ENCODE assay signal across 26 mouse cellular contexts in genomic region chr2:115460882-115461151, GRCm38 (mm10).
DNase-seq lines count a peak whose midpoint lies in the region; ATAC-seq and TF ChIP-seq lines count a peak whose summit lies in the region.
"Had no signal": no experiment of that assay in that cellular context is flagged by ENCODE, and none has a peak within 500 bp of the region (broad histone marks: within the 10 kb centered on the region; RNA-seq: fewer than 3 reads in every experiment).

No protein-coding gene starts in this region.

- peak overlapping the region; percentile 46; the same call in 1 of the 2 replicates for H3K27ac ChIP-seq in forebrain, embryonic 11.5 days (ENCODE audit: low read depth, low read length)
- no peak overlapping the region for H3K27ac ChIP-seq in forebrain, postnatal 0 days (ENCODE audit: low read depth, low read length)
- H3K27ac ChIP-seq in midbrain, embryonic 13.5 days: no peak overlapping the region
- no peak overlapping the region for H3K27ac ChIP-seq in midbrain, embryonic 11.5 days (ENCODE audit: low read depth, low read length)
- H3K27ac ChIP-seq in hindbrain, embryonic 15.5 days (replicated peaks): no peak overlapping the region
- H3K27ac ChIP-seq: embryonic facial prominence, embryonic 12.5 days; heart, embryonic 15.5 days; intestine, embryonic 15.5 days; midbrain, embryonic 12.5 days had no signal

- peaks cover 5% of the 10 kb centered on the region; the same call in 1 of the 2 replicates for H3K4me1 ChIP-seq in forebrain, embryonic 11.5 days (replicated peaks; ENCODE audit: control insufficient read depth, insufficient read depth, low read length)
- H3K4me1 ChIP-seq in forebrain, postnatal 0 days (ENCODE audit: insufficient read depth): no peaks in the 10 kb centered on the region
- H3K4me1 ChIP-seq in midbrain, embryonic 13.5 days (replicated peaks): 0 out of 2 replicates have a peak, but pooled peaks cover 11% of the 10 kb centered on the region
- H3K4me1 ChIP-seq in midbrain, embryonic 11.5 days (ENCODE audit: control insufficient read depth, insufficient read depth, low read length): peaks cover 4% of the 10 kb centered on the region
- H3K4me1 ChIP-seq in hindbrain, embryonic 15.5 days (replicated peaks): no peaks in the 10 kb centered on the region
- H3K4me1 ChIP-seq: heart, embryonic 15.5 days; intestine, embryonic 15.5 days had no signal

- peak; percentile 80; the same call in 1 of the 2 replicates for ATAC-seq in forebrain, embryonic 11.5 days (replicated peaks; ENCODE audit: low FRiP score)
- no peak for ATAC-seq in forebrain, postnatal 0 days
- ATAC-seq in midbrain, embryonic 13.5 days: peak; percentile 69
- ATAC-seq in midbrain, embryonic 11.5 days (ENCODE audit: low FRiP score): no peak; the same call in 1 of the 2 replicates
- ATAC-seq in hindbrain, embryonic 15.5 days (ENCODE audit: low FRiP score, low read depth): 0 out of 2 replicates have a peak, but pooled peaks have one; percentile 34
- ATAC-seq: liver, postnatal 0 days had no signal

- H3K9me3 ChIP-seq in forebrain, embryonic 11.5 days (ENCODE audit: control insufficient read depth, low read length): no peaks in the 10 kb centered on the region; the same call in 1 of the 2 replicates
- no peaks in the 10 kb centered on the region for H3K9me3 ChIP-seq in forebrain, postnatal 0 days (ENCODE audit: low read length)
- no peaks in the 10 kb centered on the region for H3K9me3 ChIP-seq in midbrain, embryonic 13.5 days
- H3K9me3 ChIP-seq in midbrain, embryonic 11.5 days (ENCODE audit: control insufficient read depth, low read length): no peaks in the 10 kb centered on the region
- no peaks in the 10 kb centered on the region for H3K9me3 ChIP-seq in hindbrain, embryonic 15.5 days
- H3K9me3 ChIP-seq: embryonic facial prominence, embryonic 12.5 days; heart, embryonic 15.5 days; intestine, embryonic 15.5 days; midbrain, embryonic 12.5 days had no signal

- no peaks in the 10 kb centered on the region for H3K36me3 ChIP-seq in forebrain, embryonic 11.5 days (ENCODE audit: control insufficient read depth, insufficient read depth, low read length)
- no peaks in the 10 kb centered on the region for H3K36me3 ChIP-seq in forebrain, postnatal 0 days (ENCODE audit: insufficient read depth)
- H3K36me3 ChIP-seq in midbrain, embryonic 13.5 days: no peaks in the 10 kb centered on the region
- no peaks in the 10 kb centered on the region for H3K36me3 ChIP-seq in midbrain, embryonic 11.5 days (ENCODE audit: control insufficient read depth, insufficient read depth, low read length)
- no peaks in the 10 kb centered on the region for H3K36me3 ChIP-seq in hindbrain, embryonic 15.5 days
- H3K36me3 ChIP-seq: embryonic facial prominence, embryonic 12.5 days; heart, embryonic 15.5 days; intestine, embryonic 15.5 days; midbrain, embryonic 12.5 days had no signal

- DNase-seq in forebrain, embryonic 11.5 days (ENCODE audit: low spot score): no peak
- DNase-seq in forebrain, postnatal 0 days: no peak
- DNase-seq in midbrain, embryonic 11.5 days (ENCODE audit: low spot score, missing footprints): no peak
- peak; percentile 6 for DNase-seq in brain, embryonic 18.5 days (ENCODE audit: low read depth, low spot score)
- DNase-seq in spleen, adult 12 weeks (ENCODE audit: low spot score): no peak
- DNase-seq: adrenal gland, postnatal 10 days; cerebellum, adult 2 months; cerebellum, postnatal 25 days; gastrocnemius, postnatal 36 days; heart, postnatal 36 days; kidney, adult 9 months; kidney, postnatal 25 days; layer of hippocampus, postnatal 36 days; liver, postnatal 0 days; lung, postnatal 14 days; right cerebral cortex, postnatal 14 days; thymus, adult 18-20 months; thymus, postnatal 36 days had no signal

- WGBS in forebrain, embryonic 11.5 days: 14% methylated on average over 1 of the region's 1 CpGs
- 17% methylated on average over 1 of the region's 1 CpGs for WGBS in forebrain, postnatal 0 days
- 14% methylated on average over 1 of the region's 1 CpGs for WGBS in midbrain, embryonic 13.5 days
- WGBS in midbrain, embryonic 11.5 days: 50% methylated on average over 1 of the region's 1 CpGs
- WGBS in hindbrain, embryonic 15.5 days: 57% methylated on average over 1 of the region's 1 CpGs

- TF ChIP-seq CTCF in forebrain, postnatal 0 days (IDR thresholded peaks at IDR 0.05; ENCODE audit: low read depth): no peak

- H3K4me2 ChIP-seq in forebrain, embryonic 11.5 days (ENCODE audit: low read depth, low read length, severe bottlenecking): no peak overlapping the region
- no peak overlapping the region for H3K4me2 ChIP-seq in forebrain, postnatal 0 days (ENCODE audit: low read depth)
- H3K4me2 ChIP-seq in midbrain, embryonic 13.5 days (replicated peaks): no peak overlapping the region
- H3K4me2 ChIP-seq in midbrain, embryonic 11.5 days: no peak overlapping the region
- no peak overlapping the region for H3K4me2 ChIP-seq in hindbrain, embryonic 15.5 days
- H3K4me2 ChIP-seq: embryonic facial prominence, embryonic 12.5 days; heart, embryonic 15.5 days; intestine, embryonic 15.5 days; liver, embryonic 11.5 days; midbrain, embryonic 12.5 days had no signal

- H3K9ac ChIP-seq in forebrain, embryonic 11.5 days (ENCODE audit: low read length): no peak overlapping the region
- H3K9ac ChIP-seq in forebrain, postnatal 0 days: no peak overlapping the region
- H3K9ac ChIP-seq in midbrain, embryonic 13.5 days (replicated peaks): no peak overlapping the region
- H3K9ac ChIP-seq in midbrain, embryonic 11.5 days (ENCODE audit: low read length): no peak overlapping the region
- H3K9ac ChIP-seq in hindbrain, embryonic 15.5 days: no peak overlapping the region
- H3K9ac ChIP-seq: embryonic facial prominence, embryonic 12.5 days; heart, embryonic 15.5 days; intestine, embryonic 15.5 days; liver, postnatal 0 days; midbrain, embryonic 12.5 days had no signal

- H3K27me3 ChIP-seq in forebrain, embryonic 11.5 days (ENCODE audit: control insufficient read depth, insufficient read depth, low read length): no peaks in the 10 kb centered on the region
- no peaks in the 10 kb centered on the region for H3K27me3 ChIP-seq in forebrain, postnatal 0 days (ENCODE audit: insufficient read depth, low read length)
- no peaks in the 10 kb centered on the region; the same call in 1 of the 2 replicates for H3K27me3 ChIP-seq in midbrain, embryonic 13.5 days
- H3K27me3 ChIP-seq in midbrain, embryonic 11.5 days (ENCODE audit: control insufficient read depth, insufficient read depth, low read length): no peaks in the 10 kb centered on the region; the same call in 1 of the 2 replicates
- no peaks in the 10 kb centered on the region for H3K27me3 ChIP-seq in hindbrain, embryonic 15.5 days
- H3K27me3 ChIP-seq: embryonic facial prominence, embryonic 12.5 days; heart, embryonic 15.5 days; intestine, embryonic 15.5 days had no signal

- H3K4me3 ChIP-seq in forebrain, embryonic 11.5 days (ENCODE audit: low read depth, low read length): no peak overlapping the region
- no peak overlapping the region for H3K4me3 ChIP-seq in forebrain, postnatal 0 days (ENCODE audit: low read depth, low read length)
- no peak overlapping the region for H3K4me3 ChIP-seq in midbrain, embryonic 13.5 days (replicated peaks)
- no peak overlapping the region for H3K4me3 ChIP-seq in midbrain, embryonic 11.5 days (ENCODE audit: low read depth, low read length)
- H3K4me3 ChIP-seq in hindbrain, embryonic 15.5 days: no peak overlapping the region
- H3K4me3 ChIP-seq: embryonic facial prominence, embryonic 12.5 days; heart, embryonic 15.5 days; intestine, embryonic 15.5 days; layer of hippocampus, adult 2 months; midbrain, embryonic 12.5 days had no signal

Comparison
In these comparisons a context has a peak if more than half of its experiments do, and no peak if none do; other contexts are left out.
1. ATAC-seq: peak in forebrain, embryonic 11.5 days (single experiment), midbrain, embryonic 13.5 days (single experiment) and hindbrain, embryonic 15.5 days (single experiment); none in forebrain, postnatal 0 days (single experiment) and midbrain, embryonic 11.5 days (single experiment).